8 mouse cellular contexts compared by ENCODE assay signal in genomic region chr14:21741786-21742185, GRCm38 (mm10). TPM values are rescaled to one million over a fixed set of nuclear protein-coding genes. Genes with fewer than 3 reads are reported as not detected.
DNase-seq lines count a peak whose midpoint lies in the region; ATAC-seq lines count a peak whose summit lies in the region.

No protein-coding gene starts in this region.

- peak; percentile 39; the same call in 1 of the 2 replicates for ATAC-seq in embryonic facial prominence, embryonic 11.5 days (replicated peaks; ENCODE audit: insufficient number of reproducible peaks, low FRiP score, low TSS enrichment, low read depth)
- ATAC-seq in midbrain, embryonic 13.5 days, result peak; percentile 88

- H3K9ac ChIP-seq in embryonic facial prominence, embryonic 11.5 days (replicated peaks; ENCODE audit: low read length), result no peak overlapping the region
- no peak overlapping the region for H3K9ac ChIP-seq in midbrain, embryonic 13.5 days (replicated peaks)

- no peaks in the 10 kb centered on the region for H3K36me3 ChIP-seq in embryonic facial prominence, embryonic 11.5 days (replicated peaks; ENCODE audit: control insufficient read depth, insufficient read depth, low read depth, low read length)
- no peaks in the 10 kb centered on the region for H3K36me3 ChIP-seq in limb, embryonic 10.5 days
- H3K36me3 ChIP-seq in midbrain, embryonic 13.5 days, result no peaks in the 10 kb centered on the region

- H3K9me3 ChIP-seq in embryonic facial prominence, embryonic 11.5 days (replicated peaks; ENCODE audit: control insufficient read depth, low read length), result no peaks in the 10 kb centered on the region
- no peaks in the 10 kb centered on the region for H3K9me3 ChIP-seq in limb, embryonic 10.5 days (replicated peaks)
- H3K9me3 ChIP-seq in midbrain, embryonic 13.5 days, result no peaks in the 10 kb centered on the region

- no peak overlapping the region for H3K4me3 ChIP-seq in embryonic facial prominence, embryonic 11.5 days (ENCODE audit: low read depth, low read length)
- no peak overlapping the region for H3K4me3 ChIP-seq in limb, embryonic 10.5 days
- no peak overlapping the region for H3K4me3 ChIP-seq in midbrain, embryonic 13.5 days (replicated peaks)

- peak; percentile 81 for DNase-seq in 3T3-L1 (ENCODE audit: low read depth, low spot score)
- peak; percentile 90 for DNase-seq in adrenal gland, postnatal 14 days
- DNase-seq in embryonic facial prominence, embryonic 11.5 days (ENCODE audit: low spot score), result peak; percentile 89
- DNase-seq in heart, adult 18-20 months, result peak; percentile 76 to 92
- DNase-seq in kidney, adult 11 months, result peak; percentile 51
- DNase-seq in limb, embryonic 10.5 days (ENCODE audit: low spot score), result peak; percentile 93
- DNase-seq in skeletal muscle tissue, adult 2 months (ENCODE audit: low read depth, low spot score), result peak; percentile 75

- no peaks in the 10 kb centered on the region for H3K4me1 ChIP-seq in embryonic facial prominence, embryonic 11.5 days (ENCODE audit: control insufficient read depth, insufficient read depth, low read length)
- H3K4me1 ChIP-seq in limb, embryonic 10.5 days, result peaks cover 21% of the 10 kb centered on the region
- no peaks in the 10 kb centered on the region for H3K4me1 ChIP-seq in midbrain, embryonic 13.5 days (replicated peaks)

- no peak overlapping the region for H3K27ac ChIP-seq in embryonic facial prominence, embryonic 11.5 days (replicated peaks; ENCODE audit: low read depth, low read length)
- peak overlapping the region; percentile 51 for H3K27ac ChIP-seq in limb, embryonic 10.5 days
- H3K27ac ChIP-seq in midbrain, embryonic 13.5 days, result no peak overlapping the region

- H3K4me2 ChIP-seq in embryonic facial prominence, embryonic 11.5 days (ENCODE audit: low read depth, low read length), result no peak overlapping the region
- H3K4me2 ChIP-seq in midbrain, embryonic 13.5 days (replicated peaks), result no peak overlapping the region

- H3K27me3 ChIP-seq in embryonic facial prominence, embryonic 11.5 days (ENCODE audit: control insufficient read depth, insufficient read depth, low read length), result no peaks in the 10 kb centered on the region; the same call in 1 of the 2 replicates
- no peaks in the 10 kb centered on the region for H3K27me3 ChIP-seq in limb, embryonic 10.5 days (ENCODE audit: low read depth, poor library complexity, severe bottlenecking)
- H3K27me3 ChIP-seq in midbrain, embryonic 13.5 days, result peaks cover 9% of the 10 kb centered on the region; the same call in 1 of the 2 replicates

- WGBS in embryonic facial prominence, embryonic 11.5 days, result 13% methylated on average over 4 of the region's 4 CpGs
- WGBS in limb, embryonic 10.5 days, result 11% methylated on average over 4 of the region's 4 CpGs
- WGBS in midbrain, embryonic 13.5 days, result 12% methylated on average over 4 of the region's 4 CpGs

RNA-seq across cellular contexts. Expression of gene Samd8, which starts 8.5 kb away (rescaled TPM):
- total RNA-seq in adrenal gland, postnatal 14 days (2021), result 36.1 and 36.9 TPM in 2 replicates
- polyA plus RNA-seq in embryonic facial prominence, embryonic 11.5 days (2014; fragmentation: Nextera tagmentation; extraction: Ambion mirVana), result 11.9 and 13.8 TPM in 2 replicates
- total RNA-seq in heart, adult 18-20 months (2021), result 10 to 100 TPM; 30.7 to 33.5 TPM
- polyA plus RNA-seq in limb, embryonic 10.5 days (2016; fragmentation: Nextera tagmentation; extraction: Ambion mirVana), result 9.3 and 11.7 TPM in 2 replicates
- polyA plus RNA-seq in midbrain, embryonic 13.5 days (2015; fragmentation: Nextera tagmentation; extraction: Ambion mirVana), result 17.2 and 19.2 TPM in 2 replicates

RNA-seq across cellular contexts. Expression of gene Dusp13, which starts 9.2 kb away (rescaled TPM):
- total RNA-seq in adrenal gland, postnatal 14 days (2021), result not detected in 2 replicates
- not detected in 2 replicates for polyA plus RNA-seq in embryonic facial prominence, embryonic 11.5 days (2014; fragmentation: Nextera tagmentation; extraction: Ambion mirVana)
- 1 to 10 TPM in 1 of 2 experiments, under 1 TPM in 1; 0.59 to 1.5 TPM for total RNA-seq in heart, adult 18-20 months (2021)
- polyA plus RNA-seq in limb, embryonic 10.5 days (2016; fragmentation: Nextera tagmentation; extraction: Ambion mirVana), result not detected in 2 replicates
- polyA plus RNA-seq in midbrain, embryonic 13.5 days (2015; fragmentation: Nextera tagmentation; extraction: Ambion mirVana), result not detected in 2 replicates

RNA-seq across cellular contexts. Expression of gene Dupd1, which starts 27.4 kb away (rescaled TPM):
- 0.70 and 1.8 TPM in 2 replicates for total RNA-seq in adrenal gland, postnatal 14 days (2021)
- 0.18 and 0.31 TPM in 2 replicates for polyA plus RNA-seq in embryonic facial prominence, embryonic 11.5 days (2014; fragmentation: Nextera tagmentation; extraction: Ambion mirVana)
- total RNA-seq in heart, adult 18-20 months (2021), result under 1 TPM; 0.22 to 0.26 TPM
- 0.45 TPM in 1 of 2 replicates, not detected in the other for polyA plus RNA-seq in limb, embryonic 10.5 days (2016; fragmentation: Nextera tagmentation; extraction: Ambion mirVana)
- polyA plus RNA-seq in midbrain, embryonic 13.5 days (2015; fragmentation: Nextera tagmentation; extraction: Ambion mirVana), result 0.13 and 0.18 TPM in 2 replicates
